Mouse (Mus musculus) heart, embryonic 11.5 days (tissue): ENCODE results near the gene Snx9. TPM values are rescaled to one million over a fixed set of nuclear protein-coding genes. Genes with fewer than 3 reads are reported as not detected.

ENCODE experiments used
- ATAC-seq: fragments of 200-750 bp; cut with Nextera tagmentation; replicated peaks from 2 replicates; pipeline ENCODE4 v1.8.0; 2017; ENCODE audit warnings: moderate library complexity; ENCODE audit not compliant: insufficient number of reproducible peaks, low FRiP score, low TSS enrichment
- H3K27ac ChIP-seq: fragments of 300-500 bp; sonication (generic); 2 replicates; pipeline ENCODE4 v1.5.1; 2014; ENCODE audit warnings: mild to moderate bottlenecking, low read depth, low read length
- H3K27me3 ChIP-seq: fragments of 300-500 bp; sonication (generic); 2 replicates; pipeline ENCODE4 v1.6.1; 2014; ENCODE audit warnings: mild to moderate bottlenecking, low read length, mixed read lengths; ENCODE audit not compliant: control insufficient read depth, insufficient read depth
- H3K36me3 ChIP-seq: fragments of 300-500 bp; sonication (generic); 2 replicates; pipeline ENCODE4 v1.6.1; 2014; ENCODE audit warnings: mild to moderate bottlenecking, low read length, moderate library complexity, mixed read lengths; ENCODE audit not compliant: control insufficient read depth, insufficient read depth
- H3K4me1 ChIP-seq: fragments of 300-500 bp; sonication (generic); 2 replicates; pipeline ENCODE4 v1.6.1; 2014; ENCODE audit warnings: low read length; ENCODE audit not compliant: control insufficient read depth, insufficient read depth
- H3K4me2 ChIP-seq: fragments of 300-500 bp; sonication (generic); 2 replicates; pipeline ENCODE4 v1.6.1; 2014; ENCODE audit warnings: mild to moderate bottlenecking, moderate library complexity
- H3K4me3 ChIP-seq: fragments of 300-500 bp; sonication (generic); 2 replicates; pipeline ENCODE4 v1.5.1; 2014; ENCODE audit warnings: low read depth, low read length
- H3K9ac ChIP-seq: fragments of 300-500 bp; sonication (generic); 2 replicates; pipeline ENCODE4 v1.6.1; 2014; ENCODE audit warnings: mild to moderate bottlenecking, low read depth, low read length, moderate library complexity
- H3K9me3 ChIP-seq: fragments of 300-500 bp; sonication (generic); replicated peaks from 2 replicates; pipeline ENCODE4 v1.6.1; 2016; ENCODE audit warnings: low read length; ENCODE audit not compliant: control insufficient read depth
- WGBS: fragments of 180-500 bp; shearing (Covaris S2); extraction: QIAGEN DNeasy Blood & Tissue Kit; methylation state at CpG from one replicate; pipeline ENCODE4 v1.1.7; 2014; ENCODE audit not compliant: insufficient replicate concordance; 5-methylcytosine and 5-hydroxymethylcytosine counted together
- polyA plus RNA-seq: library from polyadenylated mRNA; unstranded; fragments of >200 nt; fragmentation: Nextera tagmentation; extraction: Ambion mirVana; gene quantifications from 2 replicates; pipeline ENCODE4 v1.2.1, GENCODE M21; 2014

Snx9 gene
- polyA plus RNA-seq, 1 experiment from 2014 or later = 26.5 TPM

DNA sequence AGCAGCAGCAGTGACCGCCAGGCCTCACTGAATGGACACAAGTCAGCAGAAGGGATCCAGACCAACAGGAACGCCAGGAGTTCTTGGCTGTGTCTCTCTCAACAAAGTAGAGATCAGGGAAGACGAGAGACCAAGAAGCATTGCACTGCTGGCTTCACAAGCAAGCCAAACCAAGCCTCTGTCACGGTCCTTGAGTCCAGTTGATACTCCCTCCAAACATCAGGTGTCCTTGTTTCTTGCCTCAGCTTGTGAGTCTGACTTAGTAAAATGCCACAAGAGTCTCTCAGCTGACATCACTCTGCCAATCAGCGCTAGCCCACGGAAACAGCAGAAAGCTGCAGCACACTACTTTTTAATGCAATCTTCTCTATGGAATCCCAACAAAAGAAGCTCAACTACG lies 15.3 kb downstream of the Snx9 start:
- H3K4me2 ChIP-seq = no peak overlapping the region
- no peaks in the 10 kb centered on the region for H3K4me1 ChIP-seq
- no peaks in the 10 kb centered on the region for H3K36me3 ChIP-seq
- H3K9ac ChIP-seq = no peak overlapping the region
- no peak overlapping the region for H3K27ac ChIP-seq
- WGBS = 92% methylated on average over 7 of the region's 7 CpGs
- H3K4me3 ChIP-seq = no peak overlapping the region
- H3K9me3 ChIP-seq = no peaks in the 10 kb centered on the region
- H3K27me3 ChIP-seq = no peaks in the 10 kb centered on the region
- no peak for ATAC-seq

- Histone ChIP-seq H3K4me1 (no peaks in the 10 kb centered on the region), H3K4me2 (no peak overlapping the region), H3K9ac (no peak overlapping the region), H3K27ac (no peak overlapping the region), H3K9me3 (no peaks in the 10 kb centered on the region), H3K4me3 (no peak overlapping the region), H3K36me3 (no peaks in the 10 kb centered on the region), H3K27me3 (no peaks in the 10 kb centered on the region)
- no peak for ATAC-seq
- WGBS = 90% methylated on average over 11 of the region's 11 CpGs
Measured at GRCm38 (mm10) chr17:5857206-5857605, 16.1 kb downstream of the Snx9 start.

DNA sequence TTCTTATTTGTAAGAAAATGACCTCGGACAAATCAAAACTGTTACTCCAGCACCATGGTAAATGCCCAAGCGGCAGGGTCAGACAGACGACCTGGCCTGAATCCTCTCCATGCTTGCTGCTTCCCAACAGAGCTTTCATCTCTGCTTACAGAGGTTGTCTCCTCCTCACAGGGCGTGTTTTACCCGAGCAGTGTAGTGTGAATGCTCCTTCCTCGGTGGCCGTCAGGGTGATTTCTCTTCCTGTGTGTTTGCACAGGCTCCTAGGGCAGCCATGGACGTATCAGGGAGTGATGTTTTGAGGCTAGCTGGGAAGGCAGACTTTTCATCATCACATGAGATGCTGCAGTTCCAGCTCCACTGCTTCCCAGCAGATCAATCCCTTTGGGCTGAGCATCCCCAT lies 17.1 kb downstream of the Snx9 start:
- no peaks in the 10 kb centered on the region for H3K4me1 ChIP-seq
- no peak overlapping the region for H3K9ac ChIP-seq
- H3K36me3 ChIP-seq = no peaks in the 10 kb centered on the region
- no peaks in the 10 kb centered on the region for H3K27me3 ChIP-seq
- no peak overlapping the region for H3K4me3 ChIP-seq
- WGBS = 61% methylated on average over 8 of the region's 8 CpGs
- no peaks in the 10 kb centered on the region for H3K9me3 ChIP-seq
- no peak overlapping the region for H3K27ac ChIP-seq
- ATAC-seq = no peak
- H3K4me2 ChIP-seq = no peak overlapping the region

DNA sequence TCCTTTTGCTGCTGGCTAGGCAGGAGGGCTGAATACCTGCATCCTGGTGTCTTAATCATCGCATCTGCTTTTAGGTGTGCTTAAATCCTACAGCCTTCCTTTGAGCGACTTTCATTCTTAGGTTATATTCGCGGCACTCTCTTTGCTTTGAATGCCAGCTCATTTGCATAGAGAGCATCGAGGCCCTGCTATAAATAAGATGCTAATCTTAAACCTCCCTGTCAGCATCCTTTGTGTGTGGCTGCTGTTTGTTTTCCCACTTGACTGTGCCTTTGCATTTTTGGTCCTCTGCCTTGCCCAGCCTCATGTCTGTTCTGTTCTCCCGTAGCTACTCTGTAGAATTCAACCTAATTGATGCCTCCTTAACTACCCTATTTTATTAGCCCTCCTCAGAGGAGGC lies 21.2 kb downstream of the Snx9 start:
- ATAC-seq = no peak
- no peaks in the 10 kb centered on the region for H3K9me3 ChIP-seq
- H3K27me3 ChIP-seq = no peaks in the 10 kb centered on the region
- no peak overlapping the region for H3K4me2 ChIP-seq
- no peak overlapping the region for H3K9ac ChIP-seq
- H3K36me3 ChIP-seq = no peaks in the 10 kb centered on the region
- no peak overlapping the region for H3K4me3 ChIP-seq
- H3K27ac ChIP-seq = no peak overlapping the region
- WGBS = 39% methylated on average over 6 of the region's 6 CpGs
- no peaks in the 10 kb centered on the region for H3K4me1 ChIP-seq

- Histone ChIP-seq H3K27me3 (no peaks in the 10 kb centered on the region), H3K27ac (no peak overlapping the region), H3K9ac (no peak overlapping the region), H3K36me3 (no peaks in the 10 kb centered on the region), H3K4me2 (no peak overlapping the region), H3K9me3 (no peaks in the 10 kb centered on the region), H3K4me1 (no peaks in the 10 kb centered on the region; the same call in 1 of the 2 replicates), H3K4me3 (no peak overlapping the region)
- no peak for ATAC-seq
- 59% methylated on average over 4 of the region's 4 CpGs for WGBS
Measured at GRCm38 (mm10) chr17:5862869-5863268, 21.7 kb downstream of the Snx9 start.

GRCm38 (mm10) chr17:5863745-5864144 lies 22.6 kb downstream of the Snx9 start:
- ATAC-seq = no peak
- Histone ChIP-seq H3K4me3 (no peak overlapping the region), H3K36me3 (no peaks in the 10 kb centered on the region), H3K9me3 (no peaks in the 10 kb centered on the region), H3K4me2 (no peak overlapping the region), H3K9ac (no peak overlapping the region), H3K27ac (no peak overlapping the region), H3K4me1 (peaks cover 4% of the 10 kb centered on the region; the same call in 1 of the 2 replicates), H3K27me3 (no peaks in the 10 kb centered on the region)
- WGBS = 96% methylated on average over 5 of the region's 5 CpGs

GRCm38 (mm10) chr17:5867456-5867855 lies 26.3 kb downstream of the Snx9 start:
- Histone ChIP-seq H3K4me3 (no peak overlapping the region), H3K9me3 (no peaks in the 10 kb centered on the region), H3K9ac (no peak overlapping the region), H3K4me1 (peaks cover 11% of the 10 kb centered on the region), H3K4me2 (no peak overlapping the region), H3K27me3 (no peaks in the 10 kb centered on the region), H3K27ac (no peak overlapping the region), H3K36me3 (no peaks in the 10 kb centered on the region)
- ATAC-seq = no peak
- WGBS = 69% methylated on average over 6 of the region's 6 CpGs

DNA sequence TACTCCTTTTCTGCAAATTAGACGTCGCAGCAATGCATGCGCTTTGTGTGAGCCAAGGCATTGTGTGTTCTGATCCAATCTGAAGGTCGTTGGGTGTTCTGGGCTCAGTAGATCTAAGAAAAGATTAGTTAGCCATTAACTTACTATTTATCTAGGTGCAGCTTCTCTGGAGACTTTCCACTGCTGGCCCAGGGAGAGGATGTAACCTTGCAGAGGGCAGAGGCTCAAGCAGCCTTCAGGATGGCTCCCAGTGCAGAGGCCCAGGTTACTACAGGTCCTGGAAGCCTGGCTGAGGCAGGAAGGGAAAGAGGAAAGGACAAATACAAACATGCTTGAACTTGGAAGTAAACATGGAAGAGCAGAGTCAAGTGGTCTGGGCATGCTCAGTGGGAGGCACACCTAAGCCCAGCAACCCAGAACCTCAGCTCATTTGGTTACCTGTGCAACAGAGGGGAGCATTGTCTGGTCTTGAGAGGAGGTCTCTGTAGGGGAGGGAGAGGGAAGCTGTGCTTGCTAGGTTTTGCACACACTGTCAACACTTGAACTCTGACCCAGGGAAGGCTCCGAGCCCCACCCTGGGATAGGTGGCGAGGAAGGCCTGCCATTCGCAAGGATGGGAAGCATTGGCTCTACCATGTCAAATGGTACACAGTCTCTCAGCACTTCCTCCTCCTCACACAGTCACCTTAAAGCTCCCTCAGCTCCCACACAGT lies 27.3 kb downstream of the Snx9 start:
- Histone ChIP-seq H3K4me1 (peaks cover 14% of the 10 kb centered on the region), H3K4me2 (no peak overlapping the region), H3K9ac (no peak overlapping the region), H3K27me3 (no peaks in the 10 kb centered on the region), H3K9me3 (no peaks in the 10 kb centered on the region), H3K36me3 (no peaks in the 10 kb centered on the region), H3K4me3 (no peak overlapping the region; the same call in 1 of the 2 replicates), H3K27ac (no peak overlapping the region)
- no peak for ATAC-seq
- 78% methylated on average over 7 of the region's 7 CpGs for WGBS

DNA sequence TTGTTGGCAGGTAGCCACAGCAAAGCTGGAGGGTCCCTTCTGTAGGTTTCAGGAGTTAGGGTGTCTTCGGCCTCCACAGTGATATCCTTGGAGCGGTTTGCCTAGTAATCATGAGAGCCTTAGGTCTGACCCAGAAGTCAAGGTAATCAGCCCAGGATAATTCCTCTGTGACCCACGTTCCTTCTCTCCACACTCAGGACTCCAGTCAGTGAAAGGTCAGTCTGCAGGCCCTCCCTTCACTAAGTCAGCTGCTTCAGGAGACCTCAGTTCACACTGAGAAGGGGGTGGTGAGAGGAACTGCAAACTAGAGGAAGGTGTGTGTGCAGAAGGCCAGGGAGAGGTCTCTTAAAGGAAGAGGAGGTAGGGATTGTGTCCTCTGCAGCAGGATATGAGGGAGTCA lies 28.3 kb downstream of the Snx9 start:
- no peaks in the 10 kb centered on the region for H3K9me3 ChIP-seq
- 81% methylated on average over 3 of the region's 3 CpGs for WGBS
- H3K4me1 ChIP-seq = peaks cover 17% of the 10 kb centered on the region
- H3K4me3 ChIP-seq = no peak overlapping the region
- H3K4me2 ChIP-seq = no peak overlapping the region
- H3K36me3 ChIP-seq = no peaks in the 10 kb centered on the region
- no peak for ATAC-seq
- no peak overlapping the region for H3K9ac ChIP-seq
- no peak overlapping the region for H3K27ac ChIP-seq
- no peaks in the 10 kb centered on the region for H3K27me3 ChIP-seq
